Mouse (Mus musculus) stomach, postnatal 0 days (tissue): ENCODE data around the gene Tnni1.

Source experiments
- CTCF ChIP-seq: IDR thresholded peaks from 2 replicates; pipeline ENCODE4 v1.5.1; 2016; ENCODE audit warnings: antibody characterized with exemption, low read depth, mild to moderate bottlenecking, moderate library complexity
- EP300 ChIP-seq: optimal IDR thresholded peaks from 2 replicates; pipeline ENCODE3; 2016; ENCODE audit warnings: antibody characterized with exemption

GRCm38 (mm10) chr1:135856070-135856469 is 76.8 kb downstream of the Tnni1 start:
- no peak for TF ChIP-seq CTCF
- no peak for TF ChIP-seq EP300
